Mouse (Mus musculus): ENCODE measurements at regions not wholly inside any gene's neighbourhood (a gene's known extent, or its start where the extent isn't known, plus 50 kb on each side); places are given as distances from the start of the nearest gene placed in this dataset.
"Not testable (repeated sequence)": the region's sequence is repeated elsewhere in the genome, so short reads cannot be mapped to it uniquely, and the experiment has no call there.

- no peak for DNase-seq (ENCODE audit: low read depth, low spot score)
- no peaks in the 10 kb centered on the region for H3K36me3 ChIP-seq (ENCODE audit: control insufficient read depth, insufficient read depth, low read length, poor library complexity, severe bottlenecking)
Observed at GRCm38 (mm10) chr4:3067265-3067664, 99.9 kb upstream of the Vmn1r2 start.

GRCm38 (mm10) chr4:3067666-3068065 is 99.5 kb upstream of the Vmn1r2 start:
- no peak for DNase-seq (ENCODE audit: low read depth, low spot score)
- no peaks in the 10 kb centered on the region for H3K36me3 ChIP-seq (ENCODE audit: control insufficient read depth, insufficient read depth, low read length, poor library complexity, severe bottlenecking)

More at GRCm38 (mm10) chr4:3067265-3067664, 99.9 kb upstream of the Vmn1r2 start:
- H3K27me3 ChIP-seq (ENCODE audit: control insufficient read depth, insufficient read depth, low read length, poor library complexity, severe bottlenecking): no peaks in the 10 kb centered on the region

GRCm38 (mm10) chr4:3068306-3069223 is 98.6 kb upstream of the Vmn1r2 start:
- DNase-seq (ENCODE audit: low read depth, low spot score): no peak
- H3K27me3 ChIP-seq (ENCODE audit: control insufficient read depth, insufficient read depth, low read length, poor library complexity, severe bottlenecking): no peaks in the 10 kb centered on the region
- H3K36me3 ChIP-seq (ENCODE audit: control insufficient read depth, insufficient read depth, low read length, poor library complexity, severe bottlenecking): no peaks in the 10 kb centered on the region

More at GRCm38 (mm10) chr4:3067666-3068065, 99.5 kb upstream of the Vmn1r2 start:
- H3K27me3 ChIP-seq (ENCODE audit: control insufficient read depth, insufficient read depth, low read length, poor library complexity, severe bottlenecking): no peaks in the 10 kb centered on the region

- DNase-seq (ENCODE audit: low read depth, low spot score): no peak
- no peaks in the 10 kb centered on the region for H3K36me3 ChIP-seq (ENCODE audit: control insufficient read depth, insufficient read depth, low read length, poor library complexity, severe bottlenecking)
- no peaks in the 10 kb centered on the region for H3K27me3 ChIP-seq (ENCODE audit: control insufficient read depth, insufficient read depth, low read length, poor library complexity, severe bottlenecking)
Observed at GRCm38 (mm10) chr4:3069341-3069740, 97.8 kb upstream of the Vmn1r2 start.

- not testable (repeated sequence) for DNase-seq (ENCODE audit: low read depth, low spot score); H3K27me3 ChIP-seq (ENCODE audit: control insufficient read depth, insufficient read depth, low read length, poor library complexity, severe bottlenecking); H3K36me3 ChIP-seq (ENCODE audit: control insufficient read depth, insufficient read depth, low read length, poor library complexity, severe bottlenecking)
Observed at GRCm38 (mm10) chr4:3071326-3071725, 95.8 kb upstream of the Vmn1r2 start.

- DNase-seq (ENCODE audit: low read depth, low spot score): peak; percentile 10
- no peaks in the 10 kb centered on the region for H3K36me3 ChIP-seq (ENCODE audit: control insufficient read depth, insufficient read depth, low read length, poor library complexity, severe bottlenecking)
- H3K27me3 ChIP-seq (ENCODE audit: control insufficient read depth, insufficient read depth, low read length, poor library complexity, severe bottlenecking): no peaks in the 10 kb centered on the region
Observed at GRCm38 (mm10) chr4:3079901-3080300, 87.2 kb upstream of the Vmn1r2 start.

GRCm38 (mm10) chr4:3080385-3081125 is 86.6 kb upstream of the Vmn1r2 start:
- Histone ChIP-seq H3K27me3 (ENCODE audit: control insufficient read depth, insufficient read depth, low read length, poor library complexity, severe bottlenecking) (no peaks in the 10 kb centered on the region), H3K36me3 (ENCODE audit: control insufficient read depth, insufficient read depth, low read length, poor library complexity, severe bottlenecking) (no peaks in the 10 kb centered on the region)
- peak; percentile 29 for DNase-seq (ENCODE audit: low read depth, low spot score)

- Histone ChIP-seq H3K36me3 (ENCODE audit: control insufficient read depth, insufficient read depth, low read length, poor library complexity, severe bottlenecking) (no peaks in the 10 kb centered on the region), H3K27me3 (ENCODE audit: control insufficient read depth, insufficient read depth, low read length, poor library complexity, severe bottlenecking) (no peaks in the 10 kb centered on the region)
- DNase-seq (ENCODE audit: low read depth, low spot score): peak; percentile 22
Observed at GRCm38 (mm10) chr4:3081148-3081952, 85.8 kb upstream of the Vmn1r2 start.

- peak; percentile 36 for DNase-seq (ENCODE audit: low read depth, low spot score)
- Histone ChIP-seq H3K36me3 (ENCODE audit: control insufficient read depth, insufficient read depth, low read length, poor library complexity, severe bottlenecking) (no peaks in the 10 kb centered on the region), H3K27me3 (ENCODE audit: control insufficient read depth, insufficient read depth, low read length, poor library complexity, severe bottlenecking) (no peaks in the 10 kb centered on the region)
Observed at GRCm38 (mm10) chr4:3081953-3082950, 84.9 kb upstream of the Vmn1r2 start.

- Histone ChIP-seq H3K36me3 (ENCODE audit: control insufficient read depth, insufficient read depth, low read length, poor library complexity, severe bottlenecking) (no peaks in the 10 kb centered on the region), H3K27me3 (ENCODE audit: control insufficient read depth, insufficient read depth, low read length, poor library complexity, severe bottlenecking) (no peaks in the 10 kb centered on the region)
- peak; percentile 36 for DNase-seq (ENCODE audit: low read depth, low spot score)
Observed at GRCm38 (mm10) chr4:3083161-3084020, 83.7 kb upstream of the Vmn1r2 start.

GRCm38 (mm10) chr4:3084021-3084545 is 83.0 kb upstream of the Vmn1r2 start:
- Histone ChIP-seq H3K27me3 (ENCODE audit: control insufficient read depth, insufficient read depth, low read length, poor library complexity, severe bottlenecking) (no peaks in the 10 kb centered on the region), H3K36me3 (ENCODE audit: control insufficient read depth, insufficient read depth, low read length, poor library complexity, severe bottlenecking) (no peaks in the 10 kb centered on the region)
- DNase-seq (ENCODE audit: low read depth, low spot score): peak; percentile 26

GRCm38 (mm10) chr4:3085456-3086448 is 81.4 kb upstream of the Vmn1r2 start:
- DNase-seq (ENCODE audit: low read depth, low spot score): peak; percentile 24
- H3K36me3 ChIP-seq (ENCODE audit: control insufficient read depth, insufficient read depth, low read length, poor library complexity, severe bottlenecking): no peaks in the 10 kb centered on the region
- no peaks in the 10 kb centered on the region for H3K27me3 ChIP-seq (ENCODE audit: control insufficient read depth, insufficient read depth, low read length, poor library complexity, severe bottlenecking)
